Mouse (Mus musculus): ENCODE data around the gene Gm37240.

Gm37240 gene

GRCm38 (mm10) chr3:84647616-84648015, 1239.7 kb downstream of the Gm37240 start:
- in situ Hi-C loops (cut with MboI; ENCODE audit: low sequenced_read_pairs) = no loop called here

DNA sequence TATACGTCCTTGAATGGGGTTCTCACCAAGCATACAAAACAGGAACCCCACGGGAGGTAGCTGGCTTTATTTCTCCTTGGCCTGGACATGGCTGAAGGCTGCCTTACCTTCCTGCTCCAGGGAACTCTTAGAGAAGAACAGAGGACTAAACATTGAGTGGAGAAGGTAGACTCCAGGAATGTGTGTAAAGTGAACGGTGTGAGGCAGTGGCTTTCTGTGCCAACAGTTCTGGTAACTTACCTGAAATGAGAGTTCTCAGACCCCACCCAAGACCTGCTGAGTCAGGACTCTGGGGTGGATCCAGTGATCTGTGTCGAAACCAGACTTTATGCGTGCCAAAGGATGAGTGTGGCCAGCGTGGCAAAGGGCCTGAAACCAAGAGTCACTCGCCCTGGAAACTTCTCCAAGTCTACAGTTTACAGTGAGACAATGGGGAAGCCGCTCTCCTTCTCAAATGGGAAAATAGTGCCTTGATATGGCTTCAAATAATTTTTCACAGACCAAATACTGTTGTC, 1240.9 kb downstream of the Gm37240 start:
- in situ Hi-C loops (cut with MboI; ENCODE audit: low sequenced_read_pairs) = no loop called here

- in situ Hi-C loops (cut with MboI; ENCODE audit: low sequenced_read_pairs) = no loop called here
Measured at GRCm38 (mm10) chr3:84646007-84646290, 1241.4 kb downstream of the Gm37240 start.

DNA sequence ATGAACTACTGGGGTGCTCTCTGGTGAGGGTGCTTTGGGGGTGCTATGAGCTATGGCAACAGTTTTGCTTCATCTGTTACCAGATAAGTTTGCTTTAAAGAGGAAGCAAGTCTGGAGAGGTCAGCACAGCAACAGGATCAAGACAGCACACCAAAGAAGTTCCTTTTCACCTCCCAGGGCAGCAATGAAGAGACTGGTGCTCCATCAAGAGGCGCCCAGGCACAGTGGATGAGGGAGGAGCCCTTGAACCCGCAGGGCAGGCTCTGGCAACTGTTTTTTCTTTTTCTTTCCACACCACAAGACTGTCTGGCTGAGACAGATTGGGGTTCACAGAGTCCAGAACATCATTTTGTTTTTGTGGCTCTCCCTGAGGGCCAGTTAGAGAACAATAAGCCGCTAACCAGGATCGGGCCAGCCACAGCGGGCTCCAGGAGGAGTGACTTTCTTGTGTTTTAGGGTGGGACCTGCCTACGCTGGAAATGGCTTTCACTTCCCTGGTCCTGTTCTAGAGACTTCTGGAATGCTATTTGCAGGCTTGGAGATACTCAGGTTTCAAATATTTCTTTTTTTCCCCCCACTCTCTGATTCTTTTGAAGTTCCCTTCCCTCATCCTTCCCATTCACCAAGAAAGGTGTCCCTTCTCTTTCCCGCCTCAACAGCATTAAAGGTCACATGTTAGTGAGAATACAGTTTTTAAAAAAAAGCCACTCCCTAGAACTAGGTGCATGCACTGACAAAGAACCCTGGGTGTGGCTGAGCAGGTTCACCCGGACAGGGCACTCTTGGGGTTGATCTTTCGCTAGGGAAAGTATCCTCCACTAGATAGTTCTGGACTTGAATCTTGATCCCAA, 1241.9 kb downstream of the Gm37240 start:
- in situ Hi-C loops (cut with MboI; ENCODE audit: low sequenced_read_pairs) = no loop called here

DNA sequence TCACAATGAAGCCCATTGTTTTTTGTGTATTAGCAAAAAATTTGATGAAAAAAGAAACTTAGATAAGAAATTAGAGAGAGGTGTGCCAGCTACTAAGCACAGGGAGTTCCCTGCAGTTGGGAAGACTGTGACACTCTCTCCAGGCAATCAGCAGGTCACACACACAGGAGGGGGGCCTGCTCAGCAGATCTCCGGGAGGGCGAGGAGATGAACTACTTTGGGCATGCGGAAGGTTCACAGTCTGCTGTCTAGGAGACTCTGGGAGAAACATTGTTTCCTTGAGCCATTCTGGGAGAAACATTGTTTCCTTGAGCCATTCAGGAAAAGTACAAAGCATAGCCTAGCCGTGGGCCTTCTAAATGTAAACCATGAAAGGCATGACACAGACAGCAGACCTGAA, 1244.4 kb downstream of the Gm37240 start:
- in situ Hi-C loops (cut with MboI; ENCODE audit: low sequenced_read_pairs) = no loop called here

- in situ Hi-C loops (cut with MboI; ENCODE audit: low sequenced_read_pairs) = no loop called here
Measured at GRCm38 (mm10) chr3:84641391-84641790, 1245.9 kb downstream of the Gm37240 start.

GRCm38 (mm10) chr3:84640536-84640935, 1246.8 kb downstream of the Gm37240 start:
- in situ Hi-C loops (cut with MboI; ENCODE audit: low sequenced_read_pairs) = no loop called here

DNA sequence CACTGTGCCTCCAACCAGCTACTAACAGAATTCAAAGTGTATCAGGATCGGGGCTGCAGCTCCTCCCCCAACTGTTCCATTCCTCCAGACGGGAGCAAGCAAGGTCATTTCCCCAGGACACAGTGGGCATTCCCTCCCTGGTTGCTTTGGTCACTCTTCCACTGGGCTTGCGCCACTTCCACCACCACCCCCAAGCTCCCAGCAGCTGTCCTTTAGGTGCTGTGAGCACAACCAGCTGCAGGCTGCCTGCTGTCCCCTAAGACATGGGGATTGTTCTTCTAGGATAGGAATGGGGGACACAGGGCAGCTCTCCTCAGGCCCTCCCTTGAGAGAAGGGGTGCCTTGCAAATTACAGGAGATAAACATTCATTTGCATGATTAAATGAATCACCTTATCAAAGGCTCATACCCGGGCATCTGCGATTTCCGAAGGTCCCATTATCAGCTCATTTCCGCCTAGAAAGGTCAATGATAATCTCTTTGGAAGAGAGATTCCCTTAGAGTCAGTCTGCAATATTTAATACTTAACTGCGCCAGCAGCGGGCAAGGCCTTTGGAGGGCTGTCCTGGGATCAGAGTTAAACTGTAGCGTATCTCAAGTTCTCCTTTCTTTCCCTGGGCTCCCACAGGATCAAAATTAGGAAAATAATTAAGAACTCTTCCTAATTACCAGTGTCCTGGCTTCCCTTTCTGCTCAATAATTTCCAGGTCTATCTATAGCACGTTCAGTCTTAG, 1247.4 kb downstream of the Gm37240 start:
- in situ Hi-C loops (cut with MboI; ENCODE audit: low sequenced_read_pairs) = no loop called here

GRCm38 (mm10) chr3:84638858-84639257, 1248.5 kb downstream of the Gm37240 start:
- in situ Hi-C loops (cut with MboI; ENCODE audit: low sequenced_read_pairs) = no loop called here

GRCm38 (mm10) chr3:84637890-84638578, 1249.3 kb downstream of the Gm37240 start:
- in situ Hi-C loops (cut with MboI; ENCODE audit: low sequenced_read_pairs) = no loop called here

DNA sequence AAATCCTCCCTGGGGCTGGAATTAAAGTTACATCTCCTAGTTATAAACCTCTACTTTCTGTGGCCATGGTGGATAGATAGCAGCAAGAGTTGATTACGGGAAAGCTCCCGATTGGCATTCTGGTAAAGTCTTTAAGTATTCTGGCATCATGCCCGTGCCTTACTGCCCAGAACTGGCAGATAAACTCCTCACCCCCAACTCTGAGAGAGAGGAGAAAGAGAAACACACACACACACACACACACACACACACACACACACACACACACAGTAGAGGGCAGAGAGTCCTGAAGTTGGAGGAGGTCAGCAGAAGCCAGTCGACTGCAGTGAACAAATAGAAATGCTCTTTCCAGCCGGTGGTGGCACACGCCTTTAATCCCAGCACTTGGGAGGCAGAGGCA, 1250.2 kb downstream of the Gm37240 start:
- in situ Hi-C loops (cut with MboI; ENCODE audit: low sequenced_read_pairs) = no loop called here

- in situ Hi-C loops (cut with MboI; ENCODE audit: low sequenced_read_pairs) = no loop called here
Measured at GRCm38 (mm10) chr3:84631586-84631985, 1255.7 kb downstream of the Gm37240 start.

DNA sequence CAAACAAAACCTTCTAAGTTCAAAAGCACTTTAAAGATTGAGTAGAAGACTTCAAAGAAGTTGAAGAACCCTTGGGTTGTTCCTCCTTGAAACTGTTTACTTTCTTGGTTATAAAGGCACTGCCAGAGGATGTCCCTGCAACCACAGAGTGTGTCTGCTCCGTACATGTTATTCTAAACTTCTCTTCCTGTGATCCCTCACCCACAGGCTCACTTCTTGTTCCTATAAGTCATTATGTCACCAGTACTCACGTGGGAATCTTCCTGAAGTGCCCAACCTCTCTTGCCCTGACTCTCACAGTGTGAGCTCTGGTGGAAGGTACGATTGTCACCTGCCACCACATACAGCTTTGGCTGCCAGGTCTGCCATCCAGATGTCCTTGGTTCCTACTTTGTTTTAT, 1265.3 kb downstream of the Gm37240 start:
- in situ Hi-C loops (cut with MboI; ENCODE audit: low sequenced_read_pairs) = no loop called here

GRCm38 (mm10) chr3:84619725-84620124, 1267.6 kb downstream of the Gm37240 start:
- in situ Hi-C loops (cut with MboI; ENCODE audit: low sequenced_read_pairs) = no loop called here

DNA sequence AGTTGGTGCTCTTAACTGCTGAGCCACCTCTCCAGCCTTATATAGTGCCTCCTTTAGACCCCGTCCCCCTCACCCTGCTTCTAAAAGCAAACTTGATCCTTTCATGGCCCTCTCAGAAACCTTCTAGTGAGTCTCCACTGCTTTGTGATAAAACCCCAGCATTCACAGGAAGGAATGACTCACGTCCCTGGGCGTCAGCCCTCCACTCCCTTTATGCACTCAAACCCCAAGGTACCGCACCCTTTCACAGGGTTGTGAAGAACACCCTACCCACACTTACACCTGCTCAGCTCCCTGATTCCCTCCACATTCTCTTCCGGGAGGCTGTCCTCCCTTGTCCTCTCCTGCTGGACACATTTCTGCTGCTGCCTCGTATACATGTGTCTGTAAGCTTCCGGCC, 1268.3 kb downstream of the Gm37240 start:
- in situ Hi-C loops (cut with MboI; ENCODE audit: low sequenced_read_pairs) = no loop called here

- in situ Hi-C loops (cut with MboI; ENCODE audit: low sequenced_read_pairs) = no loop called here
Measured at GRCm38 (mm10) chr3:84618627-84619026, 1268.7 kb downstream of the Gm37240 start.

DNA sequence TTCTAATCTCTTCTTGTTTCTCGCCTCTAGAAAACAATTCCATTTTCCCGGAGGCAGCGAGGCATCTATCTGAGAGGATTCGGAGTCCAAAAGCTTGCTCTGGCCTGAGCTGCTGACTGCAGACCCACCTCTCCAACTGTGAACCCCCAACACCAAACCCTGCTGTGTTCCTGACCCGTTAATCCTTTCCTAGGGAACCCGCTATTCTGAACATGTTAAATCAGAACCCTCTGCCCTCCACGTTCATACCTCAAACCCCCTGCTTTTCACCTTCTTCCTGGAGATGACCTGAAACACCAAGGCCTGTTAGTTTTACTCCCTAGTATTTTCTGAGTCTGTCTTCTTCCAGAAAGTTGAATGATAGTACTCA, 1271.5 kb downstream of the Gm37240 start:
- in situ Hi-C loops (cut with MboI; ENCODE audit: low sequenced_read_pairs) = no loop called here

- in situ Hi-C loops (cut with MboI; ENCODE audit: low sequenced_read_pairs) = no loop called here
Measured at GRCm38 (mm10) chr3:84615050-84615855, 1272.1 kb downstream of the Gm37240 start.

DNA sequence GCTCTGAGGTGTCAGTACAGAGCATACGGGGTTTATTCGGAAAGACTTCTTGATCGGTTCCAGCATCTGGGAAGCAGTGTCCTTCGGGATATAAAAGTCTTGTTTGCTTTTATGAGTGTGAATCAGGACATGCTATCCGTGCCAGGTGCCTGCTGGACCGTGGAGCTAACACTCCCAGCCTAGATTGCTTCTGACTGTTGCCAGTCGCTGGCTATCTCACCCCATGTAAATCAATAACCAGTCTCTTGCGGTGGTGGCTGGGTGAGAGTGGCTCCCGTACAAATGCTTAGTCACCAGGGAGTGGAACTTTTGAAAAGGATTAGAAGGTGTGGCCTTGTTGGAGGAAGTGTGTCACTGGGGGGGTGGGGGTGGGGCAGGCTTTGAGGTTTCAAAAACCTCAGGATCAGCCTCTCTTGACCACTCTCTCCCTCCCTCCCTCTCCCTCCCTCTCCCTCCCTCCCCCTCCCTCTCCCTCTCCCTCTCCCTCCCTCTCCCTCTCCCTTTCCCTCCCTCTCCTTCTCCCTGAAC, 1277.1 kb downstream of the Gm37240 start:
- in situ Hi-C loops (cut with MboI; ENCODE audit: low sequenced_read_pairs) = no loop called here

DNA sequence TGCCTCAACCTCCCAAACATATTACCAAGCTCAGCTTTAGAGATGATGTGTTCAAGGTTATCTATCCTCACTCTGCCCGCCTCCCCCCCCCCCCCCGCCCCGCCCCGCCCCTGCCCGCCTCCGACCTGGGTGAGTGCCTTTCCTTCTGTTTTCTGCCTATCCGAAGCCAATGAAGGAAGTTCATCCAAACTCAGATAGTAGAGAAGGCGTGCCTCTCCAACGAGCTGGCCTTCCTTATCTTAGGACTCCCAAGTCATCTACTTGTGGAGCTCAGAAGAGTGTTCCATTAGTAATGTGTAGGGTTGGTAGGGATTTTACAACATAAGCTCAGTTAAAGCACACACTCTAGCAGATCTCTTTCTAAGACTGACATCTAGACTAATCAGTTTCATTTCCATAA, 1284.1 kb downstream of the Gm37240 start:
- in situ Hi-C loops (cut with MboI; ENCODE audit: low sequenced_read_pairs) = no loop called here

GRCm38 (mm10) chr3:84602759-84603158, 1284.6 kb downstream of the Gm37240 start:
- in situ Hi-C loops (cut with MboI; ENCODE audit: low sequenced_read_pairs) = no loop called here
